Comparison of ENCODE assay signal across 8 mouse cellular contexts in the genomic region with DNA sequence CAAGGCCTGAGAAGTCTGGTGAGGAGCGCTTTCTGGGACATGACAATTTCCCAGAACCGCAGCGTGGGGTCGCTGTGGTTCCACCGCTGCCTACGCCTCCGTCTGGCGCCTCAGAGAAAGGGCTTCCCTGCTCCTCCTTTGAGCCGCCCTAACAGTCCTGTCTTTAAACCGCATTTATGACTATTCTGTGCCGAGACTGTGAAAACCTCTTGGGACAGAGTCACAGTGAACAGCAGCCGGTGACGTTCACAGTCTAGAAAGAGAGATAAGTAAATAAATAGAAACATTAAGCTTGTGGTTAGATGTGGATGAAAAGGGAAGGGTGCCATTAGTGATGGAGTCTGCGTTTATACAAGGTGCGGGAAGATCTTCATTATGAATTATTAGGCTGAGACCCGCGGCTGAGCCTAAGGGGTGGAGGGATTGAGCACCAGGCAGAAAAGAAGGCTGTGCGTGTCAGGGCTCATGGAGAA. TPM values are rescaled to one million over a fixed set of nuclear protein-coding genes. Genes with fewer than 3 reads are reported as not detected.
DNase-seq lines count a peak whose midpoint lies in the region; ATAC-seq lines count a peak whose summit lies in the region.

No protein-coding gene starts in this region.

- peak; percentile 80 for ATAC-seq in cerebellum, adult (ENCODE audit: insufficient number of reproducible peaks, low FRiP score, low TSS enrichment)
- peak; percentile 87 for ATAC-seq in forebrain, embryonic 14.5 days
- ATAC-seq in hematopoietic stem cell, adult 5-6 weeks (replicated peaks in 1 of 2; ENCODE audit: insufficient read depth in 1 of 2, low FRiP score in 2 of 2, low TSS enrichment in 1 of 2, low read depth in 1 of 2, poor library complexity in 2 of 2, severe bottlenecking in 2 of 2), result peak; percentile 85 to 88

- DNase-seq in NIH3T3 (ENCODE audit: low read depth), result peak; percentile 90
- DNase-seq in forebrain, embryonic 14.5 days (ENCODE audit: low spot score), result peak; percentile 90
- peak; percentile 61 to 65 for DNase-seq in layer of hippocampus, postnatal 25 days (ENCODE audit: extremely low spot score in 1 of 2, low spot score in 1 of 2)
- peak; percentile 37 for DNase-seq in lung, postnatal 25 days (ENCODE audit: low spot score)
- peak; percentile 67 for DNase-seq in retina, postnatal 7 days (ENCODE audit: low read depth, low spot score)
- peak; percentile 42 for DNase-seq in yolk sac, embryonic 10.5 days (ENCODE audit: low spot score)

- 0 out of 2 replicates have a peak, but pooled peaks cover 5% of the 10 kb centered on the region for H3K4me1 ChIP-seq in forebrain, embryonic 14.5 days (ENCODE audit: control insufficient read depth, insufficient read depth, low read length)

- peak overlapping the region; percentile 30 for H3K4me3 ChIP-seq in forebrain, embryonic 14.5 days (ENCODE audit: low read depth, low read length)

- no peaks in the 10 kb centered on the region for H3K27me3 ChIP-seq in forebrain, embryonic 14.5 days (replicated peaks; ENCODE audit: control insufficient read depth, insufficient read depth, low read length)

- H3K27ac ChIP-seq in forebrain, embryonic 14.5 days (ENCODE audit: low read depth, low read length), result peak overlapping the region; percentile 75

- peak overlapping the region; percentile 51 for H3K4me2 ChIP-seq in forebrain, embryonic 14.5 days (ENCODE audit: low read length)

- no peaks in the 10 kb centered on the region for H3K9me3 ChIP-seq in forebrain, embryonic 14.5 days (replicated peaks; ENCODE audit: control insufficient read depth, low read length)

- peak overlapping the region; percentile 69 for H3K9ac ChIP-seq in forebrain, embryonic 14.5 days (ENCODE audit: low read length)

- H3K36me3 ChIP-seq in forebrain, embryonic 14.5 days (ENCODE audit: control insufficient read depth, insufficient read depth, low read length), result no peaks in the 10 kb centered on the region

- 3% methylated on average over 18 of the region's 18 CpGs for WGBS in forebrain, embryonic 14.5 days

RNA-seq across cellular contexts. Expression of a gene that starts 59.1 kb away (rescaled TPM):
- 20.8 and 22.9 TPM in 2 replicates for polyA plus RNA-seq in forebrain, embryonic 14.5 days (2014; fragmentation: Nextera tagmentation; extraction: Ambion mirVana)
- 20.1 and 34.4 TPM in 2 replicates for total RNA-seq in hematopoietic stem cell, adult 5-6 weeks (2017)
- total RNA-seq in layer of hippocampus, postnatal 25 days (2021), result 100 to 1,000 TPM; 109 to 127 TPM

Comparison
In these comparisons a context has a peak if more than half of its experiments do, and no peak if none do; other contexts are left out.
1. Peak in every context shown above with its lines: DNase-seq, ATAC-seq, H3K4me3 ChIP-seq and H3K27ac ChIP-seq.
2. DNase-seq: peak in every context shown above with its lines; median percentile 90 in NIH3T3; 90 in forebrain, embryonic 14.5 days; 67 in retina, postnatal 7 days; 63 in layer of hippocampus, postnatal 25 days; 42 in yolk sac, embryonic 10.5 days; 37 in lung, postnatal 25 days.